Mouse (Mus musculus): ENCODE results near the gene Fam104a.
A peak's percentile ranks its signal among the peaks of the same experiment; 100 is the strongest.

GRCm38 (mm10) chr11:113683957-113684706 lies at the start of gene Fam104a, which contains the start of gene D11Wsu47e:
- TF ChIP-seq CTCF (IDR thresholded peaks at IDR 0.05; ENCODE audit: low read depth) (no peak; the same call in 1 of the 2 replicates), EP300 (IDR thresholded peaks at IDR 0.05; ENCODE audit: low read depth) (peak; percentile 77)
